Mouse (Mus musculus) stomach, postnatal 0 days (tissue): ENCODE results near the gene Myzap.

Experiments
- CTCF ChIP-seq: IDR thresholded peaks from 2 replicates; pipeline ENCODE4 v1.5.1; 2016; ENCODE audit warnings: antibody characterized with exemption, low read depth, mild to moderate bottlenecking, moderate library complexity
- EP300 ChIP-seq: optimal IDR thresholded peaks from 2 replicates; pipeline ENCODE3; 2016; ENCODE audit warnings: antibody characterized with exemption

DNA sequence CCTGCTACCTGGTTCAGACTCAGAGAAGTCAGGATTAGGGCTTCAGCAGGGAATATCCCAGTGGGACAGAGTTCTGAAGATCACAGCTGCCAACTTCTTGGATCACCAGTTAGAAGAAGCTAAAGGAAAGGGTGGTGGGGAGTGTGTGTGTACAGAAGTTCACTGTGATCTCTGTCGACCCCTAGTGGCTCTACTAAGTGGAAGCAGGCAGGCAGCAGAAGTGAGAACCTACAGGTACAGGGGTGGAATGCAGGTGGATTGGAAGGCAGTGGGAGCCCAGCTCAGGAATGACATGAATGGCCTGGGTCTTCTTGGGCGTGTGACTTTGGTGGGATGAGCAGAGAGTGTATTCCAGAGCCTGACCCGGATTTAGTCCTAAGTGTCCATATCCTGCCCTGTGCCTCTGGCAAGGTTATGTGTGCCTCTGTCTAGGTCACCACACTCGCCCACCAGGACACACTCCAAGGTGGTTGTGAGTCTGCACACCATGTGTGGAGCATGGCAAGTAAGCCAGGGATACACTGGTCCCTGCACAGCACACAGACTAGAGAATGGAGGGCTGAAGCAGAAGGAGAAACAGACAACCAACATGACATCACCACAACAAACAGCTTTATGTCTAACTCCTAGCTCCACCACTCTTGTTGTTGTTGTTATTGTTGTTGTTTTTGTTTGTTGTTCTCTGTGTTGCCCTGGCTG, 31.9 kb upstream of the Myzap start:
- TF ChIP-seq CTCF (peak; percentile 89), EP300 (no peak)
